Mouse (Mus musculus): ENCODE results near the gene Dazl.

DNA sequence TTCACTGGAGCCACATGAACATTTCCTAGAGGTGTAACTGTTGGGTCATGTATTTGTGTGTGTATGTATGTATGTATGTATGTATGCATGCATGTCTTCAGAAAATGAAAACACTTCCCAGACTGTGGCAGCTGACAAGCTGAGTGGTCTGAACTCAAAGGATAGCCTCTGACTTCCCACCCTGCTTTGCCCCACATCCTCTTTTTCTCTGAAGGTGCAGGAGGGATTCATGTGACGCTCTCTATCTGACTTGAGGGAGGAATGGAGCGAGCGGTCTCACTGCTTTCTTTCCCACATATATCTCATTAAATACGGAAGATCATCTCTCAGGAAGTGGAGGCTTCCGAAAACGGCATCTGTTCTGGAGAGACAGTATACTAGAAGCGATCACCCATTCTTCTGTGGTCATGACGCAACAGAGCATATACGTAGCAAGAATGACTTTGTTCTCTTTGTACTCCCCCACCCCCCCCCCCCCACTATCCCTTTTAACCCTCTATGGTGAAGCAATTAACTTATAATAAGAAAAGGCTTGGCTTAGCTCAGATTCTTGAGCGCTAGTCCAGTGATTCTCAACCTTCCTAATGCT is 14.7 kb upstream of the Dazl start:
- no peak for TF ChIP-seq POLR2A (IDR thresholded peaks at IDR 0.05; ENCODE audit: borderline replicate concordance, insufficient read depth, low read length)
- TF ChIP-seq CTCF (IDR thresholded peaks at IDR 0.05; ENCODE audit: borderline replicate concordance, insufficient read depth, low read depth, low read length): no peak

All from cerebellum, adult 2 months (tissue).